Mouse (Mus musculus): ENCODE data around the gene Krtap1-3. TPM values are rescaled to one million over a fixed set of nuclear protein-coding genes. Genes with fewer than 3 reads are reported as not detected.

Krtap1-3 gene
- polyA plus RNA-seq (2014; fragmentation: Nextera tagmentation; extraction: Ambion mirVana), result not detected in 2 replicates

- ATAC-seq (ENCODE audit: low FRiP score), result no peak
- H3K9me3 ChIP-seq (ENCODE audit: control insufficient read depth, low read length), result no peaks in the 10 kb centered on the region
- H3K27me3 ChIP-seq (ENCODE audit: control insufficient read depth, insufficient read depth, low read length), result no peaks in the 10 kb centered on the region
- DNase-seq (ENCODE audit: low spot score), result no peak
- no peak within 1 kb of the TSS for H3K9ac ChIP-seq (ENCODE audit: low read depth, low read length)
- 86% methylated on average over 4 of the region's 6 CpGs for WGBS
- H3K4me3 ChIP-seq (ENCODE audit: low read depth, low read length), result no peak within 1 kb of the TSS
- no peak within 1 kb of the TSS for H3K4me2 ChIP-seq (replicated peaks; ENCODE audit: low read depth, low read length)
- no peaks in the 10 kb centered on the region for H3K36me3 ChIP-seq (ENCODE audit: control insufficient read depth, insufficient read depth, low read length)
- no peak within 1 kb of the TSS for H3K27ac ChIP-seq (ENCODE audit: low read depth, low read length)
- no peaks in the 10 kb centered on the region for H3K4me1 ChIP-seq (replicated peaks; ENCODE audit: control insufficient read depth, insufficient read depth, low read length)
These were observed at the start of gene Krtap1-3 for GRCm38 (mm10) chr11:99590981-99591380. Gene Krtap1-3, minus strand, starts transcription at chr11:99591339.

- no peak overlapping the region for H3K4me2 ChIP-seq (replicated peaks; ENCODE audit: low read depth, low read length)
- no peaks in the 10 kb centered on the region for H3K9me3 ChIP-seq (ENCODE audit: control insufficient read depth, low read length)
- no peaks in the 10 kb centered on the region for H3K36me3 ChIP-seq (ENCODE audit: control insufficient read depth, insufficient read depth, low read length)
- H3K9ac ChIP-seq (ENCODE audit: low read depth, low read length), result no peak overlapping the region
- no peaks in the 10 kb centered on the region for H3K27me3 ChIP-seq (ENCODE audit: control insufficient read depth, insufficient read depth, low read length)
- H3K27ac ChIP-seq (ENCODE audit: low read depth, low read length), result no peak overlapping the region
- DNase-seq (ENCODE audit: low spot score), result no peak
- no peak for ATAC-seq (ENCODE audit: low FRiP score)
- H3K4me3 ChIP-seq (ENCODE audit: low read depth, low read length), result no peak overlapping the region
- 43% methylated on average over 1 of the region's 1 CpGs for WGBS
- no peaks in the 10 kb centered on the region for H3K4me1 ChIP-seq (replicated peaks; ENCODE audit: control insufficient read depth, insufficient read depth, low read length)
These were observed 49.8 kb upstream of the Krtap1-3 start for GRCm38 (mm10) chr11:99640926-99641325.

DNA sequence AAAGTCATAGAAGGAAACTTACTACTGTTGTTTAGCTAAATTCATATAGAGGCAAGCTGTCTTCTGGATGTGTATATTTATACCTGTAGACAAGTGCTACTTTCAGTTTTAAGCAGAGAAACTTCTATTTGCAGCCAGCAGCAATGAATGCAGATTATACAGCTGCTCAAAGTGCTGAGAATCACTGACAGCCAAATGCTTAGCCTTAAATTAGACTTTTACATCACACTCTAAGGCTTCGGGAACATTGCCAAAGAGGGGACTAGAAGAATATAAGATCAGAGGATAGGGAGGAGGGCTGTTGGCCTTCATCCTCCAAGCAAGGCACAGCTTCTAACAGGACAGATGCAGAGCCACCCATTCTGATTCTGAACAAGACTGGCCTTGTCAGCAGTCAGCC, 45.9 kb upstream of the Krtap1-3 start:
- H3K36me3 ChIP-seq (ENCODE audit: control insufficient read depth, insufficient read depth, low read length), result no peaks in the 10 kb centered on the region
- no peaks in the 10 kb centered on the region for H3K9me3 ChIP-seq (ENCODE audit: control insufficient read depth, low read length)
- no peaks in the 10 kb centered on the region for H3K4me1 ChIP-seq (replicated peaks; ENCODE audit: control insufficient read depth, insufficient read depth, low read length)
- WGBS, result 90% methylated on average over 1 of the region's 1 CpGs
- DNase-seq (ENCODE audit: low spot score) (no peak), ATAC-seq (ENCODE audit: low FRiP score) (no peak)
- no peak overlapping the region for H3K4me3 ChIP-seq (ENCODE audit: low read depth, low read length)
- no peak overlapping the region for H3K9ac ChIP-seq (ENCODE audit: low read depth, low read length)
- no peak overlapping the region for H3K27ac ChIP-seq (ENCODE audit: low read depth, low read length)
- no peaks in the 10 kb centered on the region for H3K27me3 ChIP-seq (ENCODE audit: control insufficient read depth, insufficient read depth, low read length)
- H3K4me2 ChIP-seq (replicated peaks; ENCODE audit: low read depth, low read length), result no peak overlapping the region

DNA sequence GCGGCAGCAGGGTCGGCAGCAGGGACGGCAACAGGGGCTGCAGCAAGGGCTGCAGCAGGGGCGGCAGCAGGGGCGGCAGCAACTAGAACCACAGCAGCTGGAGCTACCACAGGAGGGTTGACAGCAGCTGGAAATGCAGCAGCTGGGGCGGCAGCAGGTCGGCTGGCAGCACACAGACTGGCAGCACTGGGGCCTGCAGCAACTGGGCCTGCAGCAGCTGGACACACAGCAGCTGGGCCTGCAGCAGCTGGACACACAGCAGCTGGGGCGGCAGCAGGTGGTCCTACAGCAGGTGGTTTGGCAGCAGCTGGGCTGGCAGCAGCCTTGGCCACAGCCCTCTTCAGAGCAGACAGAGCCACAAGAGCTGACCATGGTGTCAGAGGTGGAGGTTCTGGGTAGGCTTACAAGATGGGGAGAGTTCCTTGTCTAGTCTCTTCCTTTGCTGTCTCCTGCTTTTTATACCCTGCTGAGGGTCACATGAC, 43.6 kb upstream of the Krtap1-3 start, which contains the start of gene Krtap4-2:
Gene Krtap4-2 (minus strand): TSS at position 432 of the 482 bp plus-strand sequence.
- WGBS, result 43% methylated on average over 8 of the region's 8 CpGs
- no peak within 1 kb of the TSS for H3K9ac ChIP-seq (ENCODE audit: low read depth, low read length)
- ATAC-seq (ENCODE audit: low FRiP score), result no peak

DNA sequence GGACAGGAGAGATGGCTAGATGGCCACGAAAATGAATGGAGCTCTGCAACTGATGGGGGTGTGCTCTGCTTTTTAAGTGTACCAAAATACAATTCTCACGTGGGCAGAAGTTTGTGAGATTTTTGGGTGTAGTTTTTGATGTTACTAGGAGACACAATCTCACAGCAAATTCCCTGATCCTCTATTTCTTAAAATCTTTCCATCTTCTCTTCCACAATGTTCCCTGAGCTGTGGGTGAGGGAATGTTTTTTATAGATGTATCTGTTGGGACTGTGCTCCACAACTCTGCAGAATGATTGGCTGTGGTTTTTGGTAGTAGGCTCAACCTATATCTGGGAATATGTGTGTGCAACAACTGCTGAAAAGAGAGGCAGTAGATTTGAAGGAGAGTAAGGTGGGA, 42.2 kb upstream of the Krtap1-3 start:
- no peaks in the 10 kb centered on the region for H3K9me3 ChIP-seq (ENCODE audit: control insufficient read depth, low read length)
- ATAC-seq (ENCODE audit: low FRiP score) (no peak), DNase-seq (ENCODE audit: low spot score) (no peak)
- WGBS, result 88% methylated on average over 2 of the region's 2 CpGs
- no peak overlapping the region for H3K9ac ChIP-seq (ENCODE audit: low read depth, low read length)
- H3K27me3 ChIP-seq (ENCODE audit: control insufficient read depth, insufficient read depth, low read length), result no peaks in the 10 kb centered on the region
- H3K4me3 ChIP-seq (ENCODE audit: low read depth, low read length), result no peak overlapping the region
- H3K36me3 ChIP-seq (ENCODE audit: control insufficient read depth, insufficient read depth, low read length), result no peaks in the 10 kb centered on the region
- no peak overlapping the region for H3K4me2 ChIP-seq (replicated peaks; ENCODE audit: low read depth, low read length)
- no peak overlapping the region for H3K27ac ChIP-seq (ENCODE audit: low read depth, low read length)
- H3K4me1 ChIP-seq (replicated peaks; ENCODE audit: control insufficient read depth, insufficient read depth, low read length), result no peaks in the 10 kb centered on the region

More for the DNA sequence above, 43.6 kb upstream of the Krtap1-3 start, which contains the start of gene Krtap4-2:
- DNase-seq (ENCODE audit: low spot score), result no peak
- H3K27ac ChIP-seq (ENCODE audit: low read depth, low read length), result no peak within 1 kb of the TSS
- H3K4me3 ChIP-seq (ENCODE audit: low read depth, low read length), result no peak within 1 kb of the TSS
- no peaks in the 10 kb centered on the region for H3K4me1 ChIP-seq (replicated peaks; ENCODE audit: control insufficient read depth, insufficient read depth, low read length)
- H3K4me2 ChIP-seq (replicated peaks; ENCODE audit: low read depth, low read length), result no peak within 1 kb of the TSS
- H3K9me3 ChIP-seq (ENCODE audit: control insufficient read depth, low read length), result no peaks in the 10 kb centered on the region
- H3K36me3 ChIP-seq (ENCODE audit: control insufficient read depth, insufficient read depth, low read length), result no peaks in the 10 kb centered on the region
- no peaks in the 10 kb centered on the region for H3K27me3 ChIP-seq (ENCODE audit: control insufficient read depth, insufficient read depth, low read length)

- DNase-seq (ENCODE audit: low spot score), result no peak
- no peaks in the 10 kb centered on the region for H3K36me3 ChIP-seq (ENCODE audit: control insufficient read depth, insufficient read depth, low read length)
- H3K4me2 ChIP-seq (replicated peaks; ENCODE audit: low read depth, low read length), result no peak overlapping the region
- no peak for ATAC-seq (ENCODE audit: low FRiP score)
- no peaks in the 10 kb centered on the region for H3K4me1 ChIP-seq (replicated peaks; ENCODE audit: control insufficient read depth, insufficient read depth, low read length)
- no peak overlapping the region for H3K4me3 ChIP-seq (ENCODE audit: low read depth, low read length)
- WGBS, result 79% methylated on average over 3 of the region's 3 CpGs
- no peaks in the 10 kb centered on the region for H3K27me3 ChIP-seq (ENCODE audit: control insufficient read depth, insufficient read depth, low read length)
- no peak overlapping the region for H3K27ac ChIP-seq (ENCODE audit: low read depth, low read length)
- no peaks in the 10 kb centered on the region for H3K9me3 ChIP-seq (ENCODE audit: control insufficient read depth, low read length)
- H3K9ac ChIP-seq (ENCODE audit: low read depth, low read length), result no peak overlapping the region
These were observed 39.8 kb upstream of the Krtap1-3 start for GRCm38 (mm10) chr11:99630890-99631289.

GRCm38 (mm10) chr11:99628138-99628537, 37.0 kb upstream of the Krtap1-3 start, which contains the start of gene Krtap4-1:
Gene Krtap4-1, minus strand, starts transcription at chr11:99628238.
- H3K4me3 ChIP-seq (ENCODE audit: low read depth, low read length), result no peak within 1 kb of the TSS
- H3K27me3 ChIP-seq (ENCODE audit: control insufficient read depth, insufficient read depth, low read length), result no peaks in the 10 kb centered on the region
- no peak for ATAC-seq (ENCODE audit: low FRiP score)
- no peaks in the 10 kb centered on the region for H3K9me3 ChIP-seq (ENCODE audit: control insufficient read depth, low read length)
- no peak for DNase-seq (ENCODE audit: low spot score)
- no peaks in the 10 kb centered on the region for H3K36me3 ChIP-seq (ENCODE audit: control insufficient read depth, insufficient read depth, low read length)
- H3K9ac ChIP-seq (ENCODE audit: low read depth, low read length), result no peak within 1 kb of the TSS
- WGBS, result 85% methylated on average over 4 of the region's 4 CpGs
- no peaks in the 10 kb centered on the region for H3K4me1 ChIP-seq (replicated peaks; ENCODE audit: control insufficient read depth, insufficient read depth, low read length)
- no peak within 1 kb of the TSS for H3K27ac ChIP-seq (ENCODE audit: low read depth, low read length)
- H3K4me2 ChIP-seq (replicated peaks; ENCODE audit: low read depth, low read length), result no peak within 1 kb of the TSS

DNA sequence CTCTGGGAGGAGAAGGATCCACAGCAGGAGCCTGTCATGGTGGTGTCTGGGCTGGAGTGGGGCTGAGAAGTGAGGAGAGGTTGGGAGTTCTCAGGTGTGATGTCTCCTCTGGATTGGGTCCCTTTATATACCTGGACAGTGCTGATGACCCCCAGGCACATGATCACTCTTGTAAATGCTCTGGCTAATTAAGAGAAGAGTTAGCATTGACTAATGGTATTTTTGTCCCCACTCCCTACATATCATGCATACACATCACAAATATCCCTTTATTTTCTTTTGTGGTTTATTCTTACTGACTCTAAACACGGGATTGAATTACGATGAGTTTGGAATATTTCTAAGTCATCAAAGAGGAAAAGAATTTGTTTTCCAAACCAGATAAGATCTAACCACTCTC, 29.2 kb upstream of the Krtap1-3 start, which contains the start of gene Gm11562:
Gene Gm11562 (minus strand): TSS at position 101 of the 400 bp plus-strand sequence.
- no peak for DNase-seq (ENCODE audit: low spot score)
- 91% methylated on average over 2 of the region's 2 CpGs for WGBS
- no peak within 1 kb of the TSS for H3K27ac ChIP-seq (ENCODE audit: low read depth, low read length)

GRCm38 (mm10) chr11:99614796-99615363, 23.7 kb upstream of the Krtap1-3 start, which contains the start of gene Krtap2-4:
Gene Krtap2-4, minus strand, starts transcription at chr11:99614846.
- ATAC-seq (ENCODE audit: low FRiP score), result no peak
- no peak within 1 kb of the TSS for H3K27ac ChIP-seq (ENCODE audit: low read depth, low read length)
- WGBS, result 74% methylated on average over 3 of the region's 3 CpGs

More for the DNA sequence above, 29.2 kb upstream of the Krtap1-3 start, which contains the start of gene Gm11562:
- no peak within 1 kb of the TSS for H3K4me2 ChIP-seq (replicated peaks; ENCODE audit: low read depth, low read length)
- H3K9me3 ChIP-seq (ENCODE audit: control insufficient read depth, low read length), result no peaks in the 10 kb centered on the region
- no peak within 1 kb of the TSS for H3K4me3 ChIP-seq (ENCODE audit: low read depth, low read length)
- H3K27me3 ChIP-seq (ENCODE audit: control insufficient read depth, insufficient read depth, low read length), result no peaks in the 10 kb centered on the region
- no peaks in the 10 kb centered on the region for H3K36me3 ChIP-seq (ENCODE audit: control insufficient read depth, insufficient read depth, low read length)
- H3K9ac ChIP-seq (ENCODE audit: low read depth, low read length), result no peak within 1 kb of the TSS
- no peaks in the 10 kb centered on the region for H3K4me1 ChIP-seq (replicated peaks; ENCODE audit: control insufficient read depth, insufficient read depth, low read length)
- no peak for ATAC-seq (ENCODE audit: low FRiP score)

More at GRCm38 (mm10) chr11:99614796-99615363, 23.7 kb upstream of the Krtap1-3 start, which contains the start of gene Krtap2-4:
- no peak within 1 kb of the TSS for H3K4me3 ChIP-seq (ENCODE audit: low read depth, low read length)
- no peaks in the 10 kb centered on the region for H3K36me3 ChIP-seq (ENCODE audit: control insufficient read depth, insufficient read depth, low read length)
- H3K27me3 ChIP-seq (ENCODE audit: control insufficient read depth, insufficient read depth, low read length), result no peaks in the 10 kb centered on the region
- H3K4me1 ChIP-seq (replicated peaks; ENCODE audit: control insufficient read depth, insufficient read depth, low read length), result no peaks in the 10 kb centered on the region
- H3K9me3 ChIP-seq (ENCODE audit: control insufficient read depth, low read length), result no peaks in the 10 kb centered on the region
- H3K9ac ChIP-seq (ENCODE audit: low read depth, low read length), result no peak within 1 kb of the TSS
- DNase-seq (ENCODE audit: low spot score), result no peak
- no peak within 1 kb of the TSS for H3K4me2 ChIP-seq (replicated peaks; ENCODE audit: low read depth, low read length)
